In the genomic region with DNA sequence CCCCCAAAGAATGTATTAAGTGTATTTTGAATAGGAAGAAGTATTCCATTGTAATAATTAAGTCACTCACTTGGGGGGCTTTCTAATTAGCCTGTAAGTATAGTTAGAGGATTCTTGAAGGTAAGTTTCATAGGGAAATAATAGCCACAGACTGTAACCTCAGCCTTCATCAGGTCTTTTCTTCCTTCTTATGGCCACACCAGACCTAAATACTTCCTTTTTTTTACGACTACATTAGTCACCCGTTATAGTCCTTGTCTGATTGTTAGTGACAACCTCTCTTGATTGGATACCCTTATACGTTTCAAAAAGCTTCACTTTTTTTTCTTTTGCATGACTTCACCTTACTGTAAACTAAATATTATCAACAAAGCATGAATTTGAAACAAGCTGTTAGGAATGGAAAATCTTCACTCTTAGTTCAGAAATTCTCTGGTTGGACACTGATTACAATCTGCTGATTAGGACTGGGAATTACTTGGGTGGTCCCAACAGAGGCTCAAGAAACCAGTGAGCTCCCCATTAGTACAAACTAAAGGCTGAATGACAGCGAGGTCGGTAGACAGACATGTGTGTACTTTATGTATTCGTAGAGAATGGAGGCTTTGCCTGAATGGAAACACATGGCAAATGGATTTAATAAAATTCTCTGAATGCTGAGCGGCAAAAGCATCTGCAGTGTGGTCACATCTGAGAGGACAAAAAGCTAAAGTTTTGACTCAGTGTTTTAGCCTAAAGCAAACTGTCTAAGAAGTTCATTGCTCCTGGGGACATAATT, we compare ENCODE assay signal across 23 mouse cellular contexts.
A peak's percentile ranks its signal among the peaks of the same experiment; 100 is the strongest.
DNase-seq lines count a peak whose midpoint lies in the region; ATAC-seq and TF ChIP-seq lines count a peak whose summit lies in the region.
"Had no signal": no experiment of that assay in that cellular context is flagged by ENCODE, and none has a peak within 500 bp of the region (broad histone marks: within the 10 kb centered on the region; RNA-seq: fewer than 3 reads in every experiment).

No protein-coding gene starts in this region.

- ATAC-seq in embryonic facial prominence, embryonic 14.5 days (ENCODE audit: low read depth), result 0 out of 2 replicates have a peak, but pooled peaks have one; percentile 30
- peak; percentile 26; the same call in 1 of the 2 replicates for ATAC-seq in neutrophil, adult 5-6 weeks (ENCODE audit: extremely low read depth, insufficient number of reproducible peaks, low FRiP score, poor library complexity, severe bottlenecking)
- ATAC-seq in lung, postnatal 0 days, result no peak
- ATAC-seq: hindbrain, embryonic 16.5 days; intestine, postnatal 0 days; midbrain, embryonic 13.5 days had no signal

- no peaks in the 10 kb centered on the region for H3K9me3 ChIP-seq in embryonic facial prominence, embryonic 10.5 days
- no peaks in the 10 kb centered on the region for H3K9me3 ChIP-seq in embryonic facial prominence, embryonic 14.5 days (ENCODE audit: control insufficient read depth, low read length)
- no peaks in the 10 kb centered on the region for H3K9me3 ChIP-seq in limb, embryonic 10.5 days (replicated peaks)
- H3K9me3 ChIP-seq in lung, postnatal 0 days (ENCODE audit: low read length), result no peaks in the 10 kb centered on the region
- H3K9me3 ChIP-seq: forebrain, embryonic 12.5 days; hindbrain, embryonic 10.5 days; midbrain, embryonic 13.5 days had no signal

- no peak for TF ChIP-seq EP300 in lung, postnatal 0 days (IDR thresholded peaks at IDR 0.05)

- no peak for TF ChIP-seq CTCF in lung, postnatal 0 days (IDR thresholded peaks at IDR 0.05)

- 57% methylated on average over 7 of the region's 7 CpGs for WGBS in embryonic facial prominence, embryonic 10.5 days
- 36% methylated on average over 7 of the region's 7 CpGs for WGBS in embryonic facial prominence, embryonic 14.5 days
- 42% methylated on average over 7 of the region's 7 CpGs for WGBS in limb, embryonic 10.5 days
- 59% methylated on average over 7 of the region's 7 CpGs for WGBS in lung, postnatal 0 days

- DNase-seq in embryonic facial prominence, embryonic 10.5 days (ENCODE audit: low spot score), result peak; percentile 11
- DNase-seq in embryonic facial prominence, embryonic 14.5 days (ENCODE audit: low spot score), result peak; percentile 72
- DNase-seq in limb, embryonic 10.5 days (ENCODE audit: low spot score), result no peak
- no peak for DNase-seq in ovary, postnatal 36 days (ENCODE audit: low spot score)
- no peak for DNase-seq in lung, postnatal 0 days (ENCODE audit: low spot score)
- DNase-seq in adrenal gland, adult 2 months, result no peak
- DNase-seq: adrenal gland, postnatal 25 days; cerebellum, adult 8-10 months; gastrocnemius, adult 2 months; kidney, postnatal 36 days; lung, postnatal 10 days; retina, postnatal 1 day; right cerebral cortex, postnatal 4 days; thymus, adult 18-20 months; thymus, postnatal 36 days had no signal

- H3K27ac ChIP-seq in embryonic facial prominence, embryonic 10.5 days (replicated peaks), result no peak overlapping the region
- H3K27ac ChIP-seq in embryonic facial prominence, embryonic 14.5 days (replicated peaks; ENCODE audit: low read depth, low read length), result no peak overlapping the region
- H3K27ac ChIP-seq in limb, embryonic 10.5 days, result peak overlapping the region; percentile 58
- no peak overlapping the region for H3K27ac ChIP-seq in lung, postnatal 0 days (ENCODE audit: low read length)
- H3K27ac ChIP-seq: forebrain, embryonic 12.5 days; gastrocnemius, adult 2 months; hindbrain, embryonic 10.5 days; midbrain, embryonic 13.5 days had no signal

- peaks cover 8% of the 10 kb centered on the region for H3K4me1 ChIP-seq in embryonic facial prominence, embryonic 10.5 days
- H3K4me1 ChIP-seq in embryonic facial prominence, embryonic 14.5 days (ENCODE audit: control insufficient read depth, insufficient read depth, low read length), result peaks cover 4% of the 10 kb centered on the region
- H3K4me1 ChIP-seq in limb, embryonic 10.5 days, result peaks cover 20% of the 10 kb centered on the region
- H3K4me1 ChIP-seq in lung, postnatal 0 days (ENCODE audit: insufficient read depth, low read depth, low read length), result no peaks in the 10 kb centered on the region
- H3K4me1 ChIP-seq: forebrain, embryonic 12.5 days; hindbrain, embryonic 10.5 days; megakaryocyte, embryonic 14.5 days; midbrain, embryonic 13.5 days had no signal

- H3K27me3 ChIP-seq in embryonic facial prominence, embryonic 10.5 days (replicated peaks; ENCODE audit: low read depth, poor library complexity, severe bottlenecking), result no peaks in the 10 kb centered on the region
- no peaks in the 10 kb centered on the region for H3K27me3 ChIP-seq in embryonic facial prominence, embryonic 14.5 days (replicated peaks; ENCODE audit: control insufficient read depth, insufficient read depth, low read length)
- H3K27me3 ChIP-seq in limb, embryonic 10.5 days (ENCODE audit: low read depth, poor library complexity, severe bottlenecking), result no peaks in the 10 kb centered on the region
- no peaks in the 10 kb centered on the region for H3K27me3 ChIP-seq in lung, postnatal 0 days (replicated peaks; ENCODE audit: insufficient read depth, low read length)
- H3K27me3 ChIP-seq: forebrain, embryonic 12.5 days; megakaryocyte, embryonic 14.5 days; midbrain, embryonic 13.5 days had no signal

- no peaks in the 10 kb centered on the region for H3K36me3 ChIP-seq in embryonic facial prominence, embryonic 10.5 days (replicated peaks)
- no peaks in the 10 kb centered on the region for H3K36me3 ChIP-seq in embryonic facial prominence, embryonic 14.5 days (ENCODE audit: control insufficient read depth, insufficient read depth, low read length)
- H3K36me3 ChIP-seq in limb, embryonic 10.5 days, result no peaks in the 10 kb centered on the region
- no peaks in the 10 kb centered on the region for H3K36me3 ChIP-seq in lung, postnatal 0 days (ENCODE audit: insufficient read depth, low read length)
- H3K36me3 ChIP-seq: forebrain, embryonic 12.5 days; hindbrain, embryonic 10.5 days; midbrain, embryonic 13.5 days had no signal

- no peak overlapping the region for H3K4me3 ChIP-seq in embryonic facial prominence, embryonic 10.5 days
- H3K4me3 ChIP-seq in embryonic facial prominence, embryonic 14.5 days (ENCODE audit: low read depth, low read length), result no peak overlapping the region
- no peak overlapping the region for H3K4me3 ChIP-seq in limb, embryonic 10.5 days
- no peak overlapping the region for H3K4me3 ChIP-seq in lung, postnatal 0 days (ENCODE audit: low read depth, low read length)
- H3K4me3 ChIP-seq: forebrain, embryonic 12.5 days; gastrocnemius, adult 2 months; hindbrain, embryonic 10.5 days; megakaryocyte, embryonic 14.5 days; midbrain, embryonic 13.5 days had no signal

- H3K4me2 ChIP-seq in embryonic facial prominence, embryonic 14.5 days (ENCODE audit: low read depth, low read length), result no peak overlapping the region
- H3K4me2 ChIP-seq in lung, postnatal 0 days (replicated peaks; ENCODE audit: low read depth, low read length), result no peak overlapping the region
- H3K4me2 ChIP-seq: forebrain, embryonic 12.5 days; heart, embryonic 11.5 days; midbrain, embryonic 13.5 days had no signal

- no peak overlapping the region for H3K9ac ChIP-seq in embryonic facial prominence, embryonic 14.5 days (ENCODE audit: low read depth, low read length)
- H3K9ac ChIP-seq in lung, postnatal 0 days (replicated peaks; ENCODE audit: low read depth), result no peak overlapping the region
- H3K9ac ChIP-seq: forebrain, embryonic 12.5 days; midbrain, embryonic 13.5 days had no signal

Comparison
In these comparisons a context has a peak if more than half of its experiments do, and no peak if none do; other contexts are left out.
1. DNase-seq: peak in embryonic facial prominence, embryonic 10.5 days (single experiment) and embryonic facial prominence, embryonic 14.5 days (single experiment); none in limb, embryonic 10.5 days (single experiment), ovary, postnatal 36 days (single experiment), lung, postnatal 0 days (single experiment) and adrenal gland, adult 2 months (single experiment).